Mouse (Mus musculus): ENCODE data around the gene Gm20865. TPM values are rescaled to one million over a fixed set of nuclear protein-coding genes. Genes with fewer than 3 reads are reported as not detected.

Gene Gm20865
- not detected in 2 replicates for polyA plus RNA-seq (2015; fragmentation: Nextera tagmentation; extraction: Ambion mirVana)

GRCm38 (mm10) chrY:21241275-21241674 is at the start of gene Gm20865:
Gm20865 (plus strand) TSS chrY:21241575.

Other genes starting within 250 kb of the Gm20865 start
- not detected in 2 replicates for gene Gm29866, start 247.9 kb upstream of the Gm20865 start, polyA plus RNA-seq (2015; fragmentation: Nextera tagmentation; extraction: Ambion mirVana)
- not detected in 2 replicates for gene Gm20909, start 77.0 kb upstream of the Gm20865 start, polyA plus RNA-seq (2015; fragmentation: Nextera tagmentation; extraction: Ambion mirVana)